Mouse (Mus musculus) forebrain, embryonic 13.5 days (tissue): ENCODE results near the gene Srsf1. TPM values are rescaled to one million over a fixed set of nuclear protein-coding genes. Genes with fewer than 3 reads are reported as not detected.

ENCODE experiments used
- ATAC-seq: fragments of 200-750 bp; cut with Nextera tagmentation; 2 replicates; pipeline ENCODE4 v1.8.0; 2017
- H3K27ac ChIP-seq: fragments of 300-500 bp; sonication (generic); 2 replicates; pipeline ENCODE4 v1.5.1; 2015; ENCODE audit warnings: inconsistent platforms, mild to moderate bottlenecking, moderate library complexity
- H3K27me3 ChIP-seq: fragments of 300-500 bp; sonication (generic); 2 replicates; pipeline ENCODE4 v1.6.1; 2015; ENCODE audit warnings: mild to moderate bottlenecking, inconsistent platforms
- H3K36me3 ChIP-seq: fragments of 300-500 bp; sonication (generic); 2 replicates; pipeline ENCODE4 v1.6.1; 2015; ENCODE audit warnings: mild to moderate bottlenecking, inconsistent platforms; ENCODE audit not compliant: poor library complexity, severe bottlenecking
- H3K4me1 ChIP-seq: fragments of 300-500 bp; sonication (generic); 2 replicates; pipeline ENCODE4 v1.6.1; 2015; ENCODE audit warnings: inconsistent platforms
- H3K4me2 ChIP-seq: fragments of 300-500 bp; sonication (generic); 2 replicates; pipeline ENCODE4 v1.6.1; 2015; ENCODE audit warnings: inconsistent platforms, mild to moderate bottlenecking, moderate library complexity
- H3K4me3 ChIP-seq: fragments of 300-500 bp; sonication (generic); 2 replicates; pipeline ENCODE4 v1.5.1; 2015; ENCODE audit warnings: mild to moderate bottlenecking, inconsistent platforms
- H3K9ac ChIP-seq: fragments of 300-500 bp; sonication (generic); 2 replicates; pipeline ENCODE4 v1.6.1; 2015; ENCODE audit warnings: mild to moderate bottlenecking, inconsistent platforms
- H3K9me3 ChIP-seq: fragments of 300-500 bp; sonication (generic); replicated peaks from 2 replicates; pipeline ENCODE4 v1.6.1; 2016; ENCODE audit warnings: inconsistent platforms
- WGBS: fragments of 180-500 bp; shearing (Covaris S2); methylation state at CpG from one replicate; pipeline ENCODE4 v1.1.7; 2015; 5-methylcytosine and 5-hydroxymethylcytosine counted together
- polyA plus RNA-seq: library from polyadenylated mRNA; unstranded; fragments of >200 nt; fragmentation: Nextera tagmentation; extraction: Ambion mirVana; gene quantifications from 2 replicates; pipeline ENCODE4 v1.2.1, GENCODE M21; 2015

Srsf1 gene
- polyA plus RNA-seq, 1 experiment from 2014 or later: 402 TPM

DNA sequence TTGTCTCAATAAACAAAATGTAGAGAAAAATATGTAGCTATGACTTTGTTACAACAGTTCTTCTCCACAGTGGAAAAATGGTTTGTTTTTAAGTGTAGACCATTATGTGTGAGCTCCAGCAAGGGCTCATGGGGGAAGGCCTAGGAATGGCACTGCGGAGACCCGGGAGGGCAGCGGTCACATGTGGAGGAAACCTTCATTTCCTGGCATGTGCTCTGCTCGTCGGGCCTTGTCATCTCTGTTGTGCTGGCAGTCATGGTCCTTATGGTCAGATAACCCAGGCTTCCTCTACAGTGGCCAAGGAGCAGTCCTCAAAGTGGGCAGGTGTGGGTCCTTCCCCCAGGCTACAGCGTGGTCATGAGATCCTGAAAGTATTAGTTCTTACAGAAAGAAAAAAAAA is 36.5 kb downstream of the Srsf1 start:
- Histone ChIP-seq H3K27ac (no peak overlapping the region), H3K4me3 (no peak overlapping the region), H3K36me3 (peaks cover 61% of the 10 kb centered on the region), H3K9ac (no peak overlapping the region), H3K4me2 (no peak overlapping the region), H3K4me1 (peaks cover 18% of the 10 kb centered on the region), H3K9me3 (no peaks in the 10 kb centered on the region), H3K27me3 (no peaks in the 10 kb centered on the region)
- WGBS: 84% methylated on average over 6 of the region's 6 CpGs
- no peak for ATAC-seq

DNA sequence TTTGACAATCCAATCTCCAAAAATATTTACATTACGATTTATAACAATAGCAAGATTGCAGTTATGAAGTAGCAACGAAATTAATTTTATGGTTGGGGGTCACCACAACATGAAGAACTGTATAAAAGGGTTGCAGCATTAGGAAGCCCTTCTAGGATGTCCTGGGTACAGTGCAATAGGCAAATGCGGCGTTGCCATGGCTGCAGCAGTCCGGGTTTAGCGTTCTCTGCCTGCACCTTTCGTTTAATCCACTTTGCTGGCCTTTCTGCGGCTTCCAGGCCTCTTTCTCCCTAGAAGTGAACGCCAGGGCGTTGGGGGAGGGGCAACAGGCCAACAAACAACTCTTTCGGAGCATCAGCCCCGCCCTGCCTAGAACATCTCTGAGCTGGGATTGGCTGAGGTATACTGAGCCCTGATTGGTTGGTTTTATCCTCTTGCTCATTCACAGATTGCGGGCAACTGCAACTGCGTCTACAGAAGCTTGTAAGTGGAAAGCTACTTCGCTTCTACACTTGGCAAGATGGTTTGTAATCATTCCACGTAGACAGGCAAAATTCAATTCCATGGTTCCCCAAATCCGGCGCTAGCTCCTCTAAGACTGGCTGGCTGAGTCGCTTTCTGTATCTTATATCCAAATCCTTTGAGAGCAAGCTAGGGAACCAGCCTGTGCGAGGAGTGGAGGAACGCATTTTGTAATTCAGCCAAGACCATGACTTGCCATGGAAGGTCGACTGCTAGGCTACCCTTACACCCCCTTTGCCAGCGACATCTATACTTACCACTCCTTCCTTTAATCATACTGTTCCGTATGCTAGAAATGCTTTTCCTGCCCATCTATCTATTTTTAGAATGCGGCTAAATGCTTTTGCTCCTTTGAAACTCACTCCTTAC is 39.8 kb downstream of the Srsf1 start:
- Histone ChIP-seq H3K9ac (peak overlapping the region; percentile 51), H3K27ac (peak overlapping the region; percentile 70), H3K4me3 (peak overlapping the region; percentile 31), H3K27me3 (no peaks in the 10 kb centered on the region), H3K9me3 (no peaks in the 10 kb centered on the region), H3K4me2 (peak overlapping the region; percentile 59), H3K4me1 (peaks cover 18% of the 10 kb centered on the region), H3K36me3 (peaks cover 29% of the 10 kb centered on the region)
- ATAC-seq: peak; percentile 98
- WGBS: 5% methylated on average over 25 of the region's 25 CpGs

DNA sequence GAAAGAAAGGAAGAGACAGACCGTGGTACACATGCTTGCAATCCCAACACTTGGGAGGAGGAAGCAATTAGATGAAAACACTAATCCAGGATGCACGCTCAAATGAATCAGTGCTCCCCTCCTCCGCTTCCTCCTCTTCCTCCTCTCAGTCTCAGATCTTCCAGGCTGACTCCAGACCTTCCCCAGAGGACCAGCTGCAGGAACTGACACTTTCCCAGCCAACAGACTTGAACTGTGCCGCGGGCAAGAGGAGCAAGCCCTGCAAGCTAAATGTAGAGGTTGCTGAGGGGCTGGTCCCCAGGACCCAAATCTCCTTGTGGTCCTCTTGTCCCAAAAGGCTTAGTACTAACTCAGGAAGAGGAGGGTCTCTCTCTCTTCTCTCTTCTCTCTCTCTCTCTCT is 42.0 kb downstream of the Srsf1 start:
- Histone ChIP-seq H3K4me2 (no peak overlapping the region), H3K27me3 (no peaks in the 10 kb centered on the region), H3K9ac (no peak overlapping the region), H3K9me3 (no peaks in the 10 kb centered on the region), H3K27ac (no peak overlapping the region), H3K4me3 (no peak overlapping the region), H3K36me3 (peaks cover 14% of the 10 kb centered on the region; the same call in 1 of the 2 replicates), H3K4me1 (peaks cover 18% of the 10 kb centered on the region)
- no peak for ATAC-seq
- 69% methylated on average over 5 of the region's 5 CpGs for WGBS

DNA sequence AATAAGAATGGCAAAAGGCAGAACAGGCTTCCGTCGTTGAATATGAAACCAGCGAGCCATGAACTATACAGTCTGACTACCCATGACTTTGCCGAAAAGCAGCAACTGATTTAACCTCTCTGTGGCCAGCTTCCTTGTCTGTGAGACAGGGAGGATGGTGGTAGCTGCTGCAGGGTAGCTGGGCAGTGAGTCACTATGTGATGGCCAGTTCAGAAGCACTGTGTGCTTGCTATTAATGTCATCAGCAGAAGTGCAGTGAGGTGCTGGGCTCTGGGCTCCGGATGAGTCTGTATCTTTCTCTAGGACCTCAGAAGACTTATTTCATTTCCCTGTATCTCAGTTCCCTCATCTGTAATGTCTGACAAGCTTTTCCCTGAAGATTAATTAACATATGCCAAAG is 43.1 kb downstream of the Srsf1 start:
- no peaks in the 10 kb centered on the region for H3K9me3 ChIP-seq
- H3K4me1 ChIP-seq: peaks cover 18% of the 10 kb centered on the region
- no peak for ATAC-seq
- no peak overlapping the region for H3K4me3 ChIP-seq
- 0 out of 2 replicates have a peak, but pooled peaks cover 3% of the 10 kb centered on the region for H3K36me3 ChIP-seq
- no peak overlapping the region for H3K27ac ChIP-seq
- H3K4me2 ChIP-seq: no peak overlapping the region
- no peaks in the 10 kb centered on the region for H3K27me3 ChIP-seq
- WGBS: 66% methylated on average over 5 of the region's 5 CpGs
- H3K9ac ChIP-seq: no peak overlapping the region; the same call in 1 of the 2 replicates

DNA sequence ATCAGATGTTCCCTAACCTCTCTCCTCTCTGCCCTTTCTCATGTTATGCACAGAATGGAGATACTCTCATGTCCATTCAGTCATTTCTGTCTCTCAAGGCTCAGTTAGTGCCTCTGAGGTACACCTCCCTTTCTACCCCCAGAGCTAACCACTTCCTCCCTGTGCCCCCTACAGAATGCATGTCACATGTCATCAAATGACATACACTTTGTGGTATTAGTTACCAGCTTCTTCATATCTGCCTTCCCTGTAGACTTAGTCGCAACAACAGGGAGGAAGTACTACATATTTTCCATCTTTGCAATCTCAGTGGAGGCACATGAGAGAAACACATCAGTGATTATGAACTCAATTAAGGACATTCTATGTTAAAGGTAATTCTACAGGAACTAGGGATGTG is 44.8 kb downstream of the Srsf1 start:
- ATAC-seq: no peak
- 94% methylated on average over 1 of the region's 1 CpGs for WGBS

DNA sequence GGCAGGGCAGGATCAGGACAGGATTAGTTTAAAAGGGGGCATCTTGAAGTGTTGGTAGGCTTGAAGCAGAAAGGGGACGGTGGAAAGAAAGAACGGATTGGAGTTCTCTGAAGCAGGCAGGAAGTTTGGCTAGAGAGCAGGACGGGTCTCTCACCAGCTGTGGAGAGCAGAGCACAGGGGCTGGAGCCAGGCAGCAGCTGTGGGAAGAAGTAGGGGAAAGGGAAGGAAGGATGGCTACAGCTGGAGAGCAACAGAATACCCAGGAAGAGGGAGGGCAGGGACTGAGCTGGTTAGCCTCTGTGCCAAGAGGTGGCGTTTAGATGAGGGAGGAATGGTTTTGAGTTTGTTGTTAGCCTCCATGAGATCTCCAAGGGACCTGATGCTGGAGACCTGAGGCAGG is 50.0 kb downstream of the Srsf1 start:
- no peak for ATAC-seq
- no peak overlapping the region for H3K27ac ChIP-seq
- H3K9me3 ChIP-seq: no peaks in the 10 kb centered on the region
- no peak overlapping the region for H3K4me2 ChIP-seq
- no peak overlapping the region for H3K4me3 ChIP-seq
- peaks cover 13% of the 10 kb centered on the region for H3K27me3 ChIP-seq
- H3K4me1 ChIP-seq: peaks cover 33% of the 10 kb centered on the region
- H3K9ac ChIP-seq: no peak overlapping the region
- H3K36me3 ChIP-seq: no peaks in the 10 kb centered on the region
- 27% methylated on average over 4 of the region's 4 CpGs for WGBS

More for the DNA sequence above, 44.8 kb downstream of the Srsf1 start:
- no peak overlapping the region for H3K4me2 ChIP-seq
- H3K36me3 ChIP-seq: no peaks in the 10 kb centered on the region
- H3K9ac ChIP-seq: no peak overlapping the region
- no peak overlapping the region for H3K4me3 ChIP-seq
- peaks cover 8% of the 10 kb centered on the region for H3K4me1 ChIP-seq
- peaks cover 1% of the 10 kb centered on the region; the same call in 1 of the 2 replicates for H3K27me3 ChIP-seq
- H3K9me3 ChIP-seq: no peaks in the 10 kb centered on the region
- no peak overlapping the region for H3K27ac ChIP-seq

DNA sequence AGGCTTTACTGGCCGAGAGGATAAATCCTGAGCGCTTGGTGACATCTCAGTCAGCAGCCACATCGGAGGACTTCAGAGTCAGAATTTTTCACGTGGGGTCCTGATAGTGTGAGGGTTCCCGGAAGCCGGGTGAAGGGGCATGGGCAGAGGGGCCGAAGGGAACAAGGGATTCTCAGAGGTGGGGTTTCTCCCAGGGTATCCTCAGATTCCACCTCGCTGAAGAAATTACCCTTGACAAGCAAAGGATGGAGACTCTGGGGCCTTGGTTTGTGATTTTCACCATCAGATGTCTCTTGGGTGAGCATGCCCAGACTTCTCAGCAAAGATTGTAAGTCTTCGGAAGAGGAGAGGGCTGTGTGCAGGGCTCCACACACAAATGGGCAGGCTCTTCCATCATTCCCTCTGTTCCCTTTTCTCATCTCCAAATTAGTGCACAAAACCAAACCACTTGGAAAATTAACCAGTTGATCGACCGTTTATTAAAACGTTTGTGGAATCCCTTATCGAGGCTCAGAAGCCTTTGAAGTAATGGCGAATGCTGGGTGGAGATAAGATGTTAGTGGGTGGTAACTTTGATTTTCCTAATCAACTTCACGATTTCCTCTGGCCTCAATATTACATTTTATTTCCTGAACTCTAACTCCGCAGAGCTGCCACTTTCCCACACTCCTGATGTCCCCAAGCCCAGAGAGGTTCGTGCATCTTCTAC is 51.0 kb downstream of the Srsf1 start, which contains the start of gene Cuedc1:
TSS of gene Cuedc1 (plus strand) at position 38 of the 709 bp plus-strand sequence.
- H3K9ac ChIP-seq: peak within 1 kb of the TSS; percentile 97
- peak within 1 kb of the TSS; percentile 86 for H3K27ac ChIP-seq
- 30% methylated on average over 17 of the region's 17 CpGs for whole genome bisulfite sequencing
- H3K36me3 ChIP-seq: no peaks in the 10 kb centered on the region
- ATAC-seq: no peak
- peaks cover 33% of the 10 kb centered on the region for H3K4me1 ChIP-seq
- H3K4me2 ChIP-seq: peak within 1 kb of the TSS; percentile 82
- H3K9me3 ChIP-seq: no peaks in the 10 kb centered on the region
- peak within 1 kb of the TSS; percentile 84 for H3K4me3 ChIP-seq
- peaks cover 13% of the 10 kb centered on the region for H3K27me3 ChIP-seq

DNA sequence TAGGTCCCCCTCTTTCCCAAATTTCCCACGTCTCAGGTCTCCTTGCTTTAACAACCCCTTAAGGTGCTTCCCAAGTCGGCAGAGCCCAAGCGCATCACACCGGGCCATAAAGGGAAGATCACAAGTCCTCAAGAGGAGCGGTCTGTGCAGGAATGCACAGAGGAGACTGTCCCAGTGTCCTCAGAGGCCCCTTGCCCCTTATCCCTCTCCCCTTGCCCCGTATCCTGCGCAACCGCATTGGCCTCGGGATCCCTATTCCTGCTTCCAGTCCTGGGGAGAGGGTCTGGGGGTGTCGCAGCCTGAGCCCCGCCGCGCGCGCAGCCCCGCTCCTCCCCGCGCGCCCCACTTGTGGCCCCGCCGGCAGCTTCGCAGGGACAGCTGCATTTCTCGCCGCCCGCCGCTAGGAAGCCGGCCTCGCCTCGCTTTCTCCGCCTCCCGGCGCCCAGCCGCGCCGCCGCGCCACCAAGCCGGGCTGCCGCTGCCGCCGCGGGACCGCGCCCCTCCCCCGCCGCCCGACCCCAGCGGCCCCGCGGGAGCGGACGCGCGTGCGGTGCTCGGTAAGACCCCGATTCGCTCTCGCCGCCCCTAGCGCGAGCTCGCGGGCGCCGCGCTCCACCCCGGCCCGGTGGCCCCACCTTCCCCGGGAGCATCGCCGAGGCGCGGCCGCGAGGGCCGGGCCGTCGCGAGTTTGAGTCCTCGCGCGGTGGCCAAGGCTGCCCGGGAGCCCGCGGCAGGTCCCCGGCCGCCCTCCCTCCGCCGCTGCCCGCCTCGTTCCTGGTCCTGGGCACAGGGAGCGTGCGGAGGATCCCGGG is 51.8 kb downstream of the Srsf1 start:
- ATAC-seq: peak; percentile 68
- Histone ChIP-seq H3K4me1 (peaks cover 33% of the 10 kb centered on the region), H3K9ac (peak overlapping the region; percentile 97)

DNA sequence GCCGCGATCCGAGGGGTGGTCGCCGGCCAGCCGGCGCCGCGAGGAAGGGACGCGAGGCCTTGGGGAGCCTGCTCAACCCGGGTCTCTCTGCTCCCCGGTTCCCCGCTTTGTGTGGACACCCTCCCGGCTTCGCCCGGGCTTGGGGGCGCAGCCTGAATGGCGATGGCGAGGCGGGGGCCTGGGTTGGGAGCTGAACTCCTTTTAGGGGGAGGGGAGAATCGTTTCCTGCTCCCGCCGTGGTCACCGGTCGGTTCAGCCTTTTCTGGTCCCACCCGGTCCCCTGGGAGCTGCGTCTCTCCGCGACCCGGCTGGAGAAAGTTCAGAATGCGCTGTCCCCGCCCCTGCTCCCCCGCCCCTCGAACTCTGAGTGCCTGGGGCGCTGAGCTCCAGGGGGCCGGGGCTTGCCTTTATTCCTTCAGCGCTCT is 52.4 kb downstream of the Srsf1 start:
- Histone ChIP-seq H3K9me3 (no peaks in the 10 kb centered on the region), H3K27ac (peak overlapping the region; percentile 86), H3K4me2 (peak overlapping the region; percentile 82), H3K36me3 (no peaks in the 10 kb centered on the region), H3K4me1 (peaks cover 33% of the 10 kb centered on the region), H3K9ac (peak overlapping the region; percentile 97), H3K27me3 (peaks cover 13% of the 10 kb centered on the region), H3K4me3 (peak overlapping the region; percentile 84)
- ATAC-seq: peak; percentile 55
- under 1% methylated on average over 26 of the region's 38 CpGs for WGBS

More for the DNA sequence above, 51.8 kb downstream of the Srsf1 start:
- Histone ChIP-seq H3K9me3 (no peaks in the 10 kb centered on the region), H3K27ac (peak overlapping the region; percentile 86), H3K4me3 (peak overlapping the region; percentile 84), H3K27me3 (peaks cover 13% of the 10 kb centered on the region), H3K36me3 (no peaks in the 10 kb centered on the region), H3K4me2 (peak overlapping the region; percentile 82)
- WGBS: 1% methylated on average over 63 of the region's 95 CpGs

DNA sequence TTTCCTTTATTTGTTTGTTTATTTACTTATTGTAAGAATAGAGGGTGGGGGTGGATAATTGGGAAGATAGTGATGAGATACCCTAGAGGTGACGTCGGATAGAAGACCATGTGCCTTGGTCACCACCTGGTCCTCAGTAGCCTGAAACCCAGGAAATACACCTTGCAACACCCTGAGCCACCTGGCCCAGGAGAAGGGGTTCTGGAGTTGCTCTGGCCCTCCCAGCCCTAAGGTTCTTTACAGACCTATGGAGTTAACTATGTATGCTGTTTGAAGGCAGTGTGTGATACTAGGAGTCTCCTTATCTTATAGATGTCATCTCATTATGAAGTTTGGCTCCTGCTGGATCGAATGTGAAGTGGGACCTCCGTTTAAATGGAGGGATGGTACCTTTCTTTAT is 53.0 kb downstream of the Srsf1 start:
- no peaks in the 10 kb centered on the region for H3K9me3 ChIP-seq
- H3K9ac ChIP-seq: peak overlapping the region; percentile 97; the same call in 1 of the 2 replicates
- no peaks in the 10 kb centered on the region for H3K36me3 ChIP-seq
- peaks cover 33% of the 10 kb centered on the region for H3K4me1 ChIP-seq
- ATAC-seq: 0 out of 2 replicates have a peak, but pooled peaks have one; percentile 46
- peak overlapping the region; percentile 82 for H3K4me2 ChIP-seq
- H3K27ac ChIP-seq: 0 out of 2 replicates have a peak overlapping the region, but pooled peaks have one; percentile 20
- peak overlapping the region; percentile 84 for H3K4me3 ChIP-seq
- peaks cover 13% of the 10 kb centered on the region for H3K27me3 ChIP-seq
- WGBS: 32% methylated on average over 4 of the region's 4 CpGs
